In genomic region chr11:97808093-97808492, GRCm38 (mm10) we compare ENCODE assay signal across 8 mouse cellular contexts. TPM values are rescaled to one million over a fixed set of nuclear protein-coding genes. Genes with fewer than 3 reads are reported as not detected.
DNase-seq lines count a peak whose midpoint lies in the region; ATAC-seq and TF ChIP-seq lines count a peak whose summit lies in the region.

No protein-coding gene starts in this region.

- H3K36me3 ChIP-seq in midbrain, embryonic 10.5 days = peaks cover 39% of the 10 kb centered on the region
- H3K36me3 ChIP-seq in midbrain, embryonic 16.5 days (ENCODE audit: control insufficient read depth, insufficient read depth, low read length) = peaks cover 6% of the 10 kb centered on the region; the same call in 1 of the 2 replicates
- peaks cover 39% of the 10 kb centered on the region for H3K36me3 ChIP-seq in intestine, embryonic 14.5 days (ENCODE audit: control insufficient read depth, insufficient read depth, low read length)

- H3K27ac ChIP-seq in midbrain, embryonic 10.5 days (replicated peaks) = peak overlapping the region; percentile 77
- H3K27ac ChIP-seq in midbrain, embryonic 16.5 days (ENCODE audit: low read length) = no peak overlapping the region
- peak overlapping the region; percentile 60 for H3K27ac ChIP-seq in embryonic fibroblast, embryonic 13.5 days (ENCODE audit: insufficient read depth, low read length)
- H3K27ac ChIP-seq in intestine, embryonic 14.5 days (ENCODE audit: low read depth) = peak overlapping the region; percentile 78

- no peak for DNase-seq in midbrain, embryonic 10.5 days (ENCODE audit: low spot score)
- no peak for DNase-seq in intestine, embryonic 14.5 days (ENCODE audit: low spot score)
- DNase-seq in lung, postnatal 10 days = peak; percentile 87
- DNase-seq in ovary, postnatal 14 days (ENCODE audit: low spot score) = no peak
- DNase-seq in right cerebral cortex, adult 18-20 months = no peak
- no peak for DNase-seq in urinary bladder, adult 2 months (ENCODE audit: low spot score)

- H3K27me3 ChIP-seq in midbrain, embryonic 10.5 days (ENCODE audit: low read depth, poor library complexity, severe bottlenecking) = no peaks in the 10 kb centered on the region
- H3K27me3 ChIP-seq in midbrain, embryonic 16.5 days (ENCODE audit: control insufficient read depth, insufficient read depth, low read depth, low read length) = no peaks in the 10 kb centered on the region
- H3K27me3 ChIP-seq in intestine, embryonic 14.5 days (replicated peaks; ENCODE audit: control insufficient read depth, insufficient read depth, low read length) = no peaks in the 10 kb centered on the region

- H3K4me2 ChIP-seq in midbrain, embryonic 16.5 days (ENCODE audit: low read length) = no peak overlapping the region
- peak overlapping the region; percentile 25 for H3K4me2 ChIP-seq in intestine, embryonic 14.5 days (ENCODE audit: low read length)

- WGBS in midbrain, embryonic 10.5 days = 65% methylated on average over 2 of the region's 2 CpGs
- WGBS in midbrain, embryonic 16.5 days = 81% methylated on average over 2 of the region's 2 CpGs
- 25% methylated on average over 2 of the region's 2 CpGs for WGBS in intestine, embryonic 14.5 days

- H3K4me3 ChIP-seq in midbrain, embryonic 10.5 days = 0 out of 2 replicates have a peak overlapping the region, but pooled peaks have one; percentile 8
- H3K4me3 ChIP-seq in midbrain, embryonic 16.5 days (ENCODE audit: low read depth, low read length) = no peak overlapping the region
- H3K4me3 ChIP-seq in embryonic fibroblast, embryonic 13.5 days (ENCODE audit: insufficient read depth, low read length) = no peak overlapping the region
- no peak overlapping the region for H3K4me3 ChIP-seq in intestine, embryonic 14.5 days (ENCODE audit: low read depth, low read length)

- no peak for ATAC-seq in midbrain, embryonic 16.5 days
- no peak for ATAC-seq in intestine, embryonic 14.5 days (replicated peaks; ENCODE audit: low FRiP score, low TSS enrichment, low read depth)

- no peaks in the 10 kb centered on the region for H3K9me3 ChIP-seq in midbrain, embryonic 10.5 days (replicated peaks)
- no peaks in the 10 kb centered on the region for H3K9me3 ChIP-seq in midbrain, embryonic 16.5 days (replicated peaks; ENCODE audit: control insufficient read depth, low read length, poor library complexity, severe bottlenecking)
- H3K9me3 ChIP-seq in intestine, embryonic 14.5 days (ENCODE audit: control insufficient read depth, low read length) = no peaks in the 10 kb centered on the region

- TF ChIP-seq CTCF in embryonic fibroblast, embryonic 13.5 days (IDR thresholded peaks at IDR 0.05; ENCODE audit: borderline replicate concordance, insufficient read depth, low read length) = no peak

- H3K4me1 ChIP-seq in midbrain, embryonic 10.5 days = peaks cover 93% of the 10 kb centered on the region
- peaks cover 69% of the 10 kb centered on the region for H3K4me1 ChIP-seq in midbrain, embryonic 16.5 days (ENCODE audit: control insufficient read depth, insufficient read depth, low read length)
- peaks cover 56% of the 10 kb centered on the region for H3K4me1 ChIP-seq in embryonic fibroblast, embryonic 13.5 days (ENCODE audit: control insufficient read depth, insufficient read depth, low read length)
- peaks cover 95% of the 10 kb centered on the region for H3K4me1 ChIP-seq in intestine, embryonic 14.5 days (replicated peaks; ENCODE audit: control insufficient read depth, insufficient read depth, low read length)

- H3K9ac ChIP-seq in midbrain, embryonic 16.5 days (ENCODE audit: low read depth, low read length) = no peak overlapping the region
- no peak overlapping the region for H3K9ac ChIP-seq in intestine, embryonic 14.5 days (ENCODE audit: low read length)

- no peak for TF ChIP-seq POLR2A in embryonic fibroblast, embryonic 13.5 days (IDR thresholded peaks at IDR 0.05; ENCODE audit: low read depth, low read length)

RNA-seq across cellular contexts. Expression of gene Lasp1, which starts 9.3 kb away (rescaled TPM):
- 75.1 and 88.8 TPM in 2 replicates for polyA plus RNA-seq in midbrain, embryonic 10.5 days (2016; fragmentation: Nextera tagmentation; extraction: Ambion mirVana)
- 194 and 202 TPM in 2 replicates for polyA plus RNA-seq in midbrain, embryonic 16.5 days (2015; fragmentation: Nextera tagmentation; extraction: Ambion mirVana)
- 243 and 284 TPM in 2 replicates for polyA plus RNA-seq in embryonic fibroblast, embryonic 13.5 days (2011; ENCODE audit: insufficient read length, low read depth, missing spikeins)
- polyA plus RNA-seq in intestine, embryonic 14.5 days (2014; fragmentation: Nextera tagmentation; extraction: Ambion mirVana) = 85.1 and 88.6 TPM in 2 replicates
- 101 and 108 TPM in 2 replicates for polyA plus RNA-seq in urinary bladder, adult 2 months (2012; rRNA removed)

RNA-seq across cellular contexts. Expression of gene Rpl23, which starts 25.9 kb away (rescaled TPM):
- 378 and 451 TPM in 2 replicates for polyA plus RNA-seq in midbrain, embryonic 10.5 days (2016; fragmentation: Nextera tagmentation; extraction: Ambion mirVana)
- polyA plus RNA-seq in midbrain, embryonic 16.5 days (2015; fragmentation: Nextera tagmentation; extraction: Ambion mirVana) = 267 and 286 TPM in 2 replicates
- polyA plus RNA-seq in embryonic fibroblast, embryonic 13.5 days (2011; ENCODE audit: insufficient read length, low read depth, missing spikeins) = 548 and 603 TPM in 2 replicates
- polyA plus RNA-seq in intestine, embryonic 14.5 days (2014; fragmentation: Nextera tagmentation; extraction: Ambion mirVana) = 752 and 786 TPM in 2 replicates
- 911 and 1,027 TPM in 2 replicates for polyA plus RNA-seq in urinary bladder, adult 2 months (2012; rRNA removed)

RNA-seq across cellular contexts. Expression of gene 1700001P01Rik, which starts 32.4 kb away (rescaled TPM):
- 0.20 and 0.46 TPM in 2 replicates for polyA plus RNA-seq in midbrain, embryonic 10.5 days (2016; fragmentation: Nextera tagmentation; extraction: Ambion mirVana)
- polyA plus RNA-seq in midbrain, embryonic 16.5 days (2015; fragmentation: Nextera tagmentation; extraction: Ambion mirVana) = 0.74 TPM in 1 of 2 replicates, not detected in the other
- not detected in 2 replicates for polyA plus RNA-seq in embryonic fibroblast, embryonic 13.5 days (2011; ENCODE audit: insufficient read length, low read depth, missing spikeins)
- polyA plus RNA-seq in intestine, embryonic 14.5 days (2014; fragmentation: Nextera tagmentation; extraction: Ambion mirVana) = 0.31 TPM in 2 replicates
- 0.13 and 0.41 TPM in 2 replicates for polyA plus RNA-seq in urinary bladder, adult 2 months (2012; rRNA removed)

RNA-seq across cellular contexts. Expression of gene B230217C12Rik, which starts 32.5 kb away (rescaled TPM):
- polyA plus RNA-seq in midbrain, embryonic 10.5 days (2016; fragmentation: Nextera tagmentation; extraction: Ambion mirVana) = 12.6 and 14.3 TPM in 2 replicates
- polyA plus RNA-seq in midbrain, embryonic 16.5 days (2015; fragmentation: Nextera tagmentation; extraction: Ambion mirVana) = 36.7 and 43.8 TPM in 2 replicates
- polyA plus RNA-seq in embryonic fibroblast, embryonic 13.5 days (2011; ENCODE audit: insufficient read length, low read depth, missing spikeins) = 4.8 and 7.2 TPM in 2 replicates
- polyA plus RNA-seq in intestine, embryonic 14.5 days (2014; fragmentation: Nextera tagmentation; extraction: Ambion mirVana) = 8.1 and 9.5 TPM in 2 replicates
- 3.8 and 5.6 TPM in 2 replicates for polyA plus RNA-seq in urinary bladder, adult 2 months (2012; rRNA removed)

RNA-seq across cellular contexts. Expression of gene Cwc25, which starts 41.7 kb away (rescaled TPM):
- 20.5 and 21.8 TPM in 2 replicates for polyA plus RNA-seq in midbrain, embryonic 10.5 days (2016; fragmentation: Nextera tagmentation; extraction: Ambion mirVana)
- 15.9 and 17.2 TPM in 2 replicates for polyA plus RNA-seq in midbrain, embryonic 16.5 days (2015; fragmentation: Nextera tagmentation; extraction: Ambion mirVana)
- 14.0 and 16.4 TPM in 2 replicates for polyA plus RNA-seq in embryonic fibroblast, embryonic 13.5 days (2011; ENCODE audit: insufficient read length, low read depth, missing spikeins)
- 10.5 and 11.8 TPM in 2 replicates for polyA plus RNA-seq in intestine, embryonic 14.5 days (2014; fragmentation: Nextera tagmentation; extraction: Ambion mirVana)
- polyA plus RNA-seq in urinary bladder, adult 2 months (2012; rRNA removed) = 15.3 and 16.6 TPM in 2 replicates
